ENCODE assay signal across 8 mouse cellular contexts in the genomic region with DNA sequence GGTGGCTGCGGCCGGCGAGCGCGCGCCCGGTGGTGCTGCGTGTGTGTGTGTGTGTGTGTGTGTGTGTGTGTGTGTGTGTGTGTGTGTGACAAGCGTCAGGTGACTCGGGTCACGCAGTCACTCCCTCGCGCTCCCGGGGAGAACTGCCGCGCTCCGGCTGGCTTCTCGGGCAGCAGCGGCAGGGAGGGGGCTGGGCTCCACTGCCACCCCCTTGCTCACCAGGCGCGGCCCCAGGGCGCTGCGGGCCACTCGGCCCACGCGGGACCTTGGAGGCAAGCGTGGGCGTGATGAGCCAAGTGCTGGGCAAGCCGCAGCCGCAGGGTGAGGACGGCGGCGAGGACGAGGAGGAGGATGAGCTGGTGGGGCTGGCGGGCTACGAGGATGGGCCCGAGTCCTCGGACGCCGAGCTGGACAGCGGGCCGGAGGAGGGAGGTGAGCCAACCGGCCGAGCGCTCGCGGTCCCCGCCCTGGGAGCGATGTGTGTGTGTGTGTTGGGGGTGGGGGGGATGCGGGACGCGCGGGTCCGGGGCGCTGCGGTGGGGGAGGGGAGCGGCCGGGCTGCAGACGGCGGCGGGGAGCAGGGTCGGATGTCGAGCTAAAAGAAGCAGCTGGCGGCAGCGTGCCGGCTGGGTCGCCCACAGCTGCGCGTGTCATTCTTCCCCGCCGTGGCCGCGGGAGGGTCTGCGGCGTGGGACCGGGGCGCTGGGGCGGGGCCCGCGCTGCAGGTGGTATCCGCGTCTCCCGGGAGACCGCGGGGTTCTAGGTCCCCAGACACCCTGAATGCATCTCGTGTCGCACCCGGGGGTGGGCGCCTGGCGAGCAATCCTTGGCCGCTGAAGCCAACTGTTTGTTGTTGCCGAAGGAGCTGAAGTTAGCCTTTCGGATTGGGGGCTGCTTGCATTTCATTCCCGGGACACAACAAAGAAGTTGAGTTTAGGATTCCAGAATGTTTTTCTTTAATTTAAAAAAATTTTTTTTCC. TPM values are rescaled to one million over a fixed set of nuclear protein-coding genes. Genes with fewer than 3 reads are reported as not detected.
A peak's percentile ranks its signal among the peaks of the same experiment; 100 is the strongest.
DNase-seq lines count a peak whose midpoint lies in the region; ATAC-seq and TF ChIP-seq lines count a peak whose summit lies in the region.

No protein-coding gene starts in this region.

- no peak for TF ChIP-seq EP300 in CH12.LX (IDR thresholded peaks at IDR 0.05; ENCODE audit: low read length)
- no peak for TF ChIP-seq EP300 in liver, postnatal 0 days (IDR thresholded peaks at IDR 0.05; ENCODE audit: low read depth)

- no peak overlapping the region for H3K27ac ChIP-seq in CH12.LX (ENCODE audit: insufficient read depth, low read depth)
- peak overlapping the region; percentile 85 for H3K27ac ChIP-seq in forebrain, embryonic 15.5 days (replicated peaks)
- 0 out of 2 replicates have a peak overlapping the region, but pooled peaks have one; percentile 45 for H3K27ac ChIP-seq in liver, postnatal 0 days (ENCODE audit: low read depth)
- H3K27ac ChIP-seq in neural tube, embryonic 15.5 days (replicated peaks) = peak overlapping the region; percentile 92

- no peaks in the 10 kb centered on the region for H3K36me3 ChIP-seq in CH12.LX (replicated peaks in 1 of 2; ENCODE audit: control insufficient read depth in 1 of 2, insufficient read depth in 1 of 2, low read length in 1 of 2)
- H3K36me3 ChIP-seq in forebrain, embryonic 15.5 days = no peaks in the 10 kb centered on the region
- no peaks in the 10 kb centered on the region for H3K36me3 ChIP-seq in liver, postnatal 0 days (replicated peaks; ENCODE audit: insufficient read depth, low read length)
- H3K36me3 ChIP-seq in neural tube, embryonic 15.5 days = no peaks in the 10 kb centered on the region

- in situ Hi-C loops in CH12.LX (cut with MboI; ENCODE audit: low pct_ligation_motif_present, low pct_unique_long_range_greater_than_20kb, low sequenced_read_pairs) = loop anchor here (25.0 kb wide), 1 partner anchor 371 kb away; a partner anchor contains a TSS

- peak overlapping the region; percentile 82 for H3K4me2 ChIP-seq in CH12.LX (ENCODE audit: insufficient read depth, low read depth, poor library complexity, severe bottlenecking)
- peak overlapping the region; percentile 97 for H3K4me2 ChIP-seq in forebrain, embryonic 15.5 days (replicated peaks)
- H3K4me2 ChIP-seq in liver, postnatal 0 days (ENCODE audit: low read depth, low read length) = peak overlapping the region; percentile 99
- peak overlapping the region; percentile 92 for H3K4me2 ChIP-seq in neural tube, embryonic 15.5 days

- ATAC-seq in cerebellum, adult (ENCODE audit: insufficient number of reproducible peaks, low FRiP score, low TSS enrichment) = peak; percentile 53
- peak; percentile 53 for ATAC-seq in forebrain, embryonic 15.5 days (replicated peaks)
- peak; percentile 14 for ATAC-seq in liver, postnatal 0 days
- ATAC-seq in neural tube, embryonic 15.5 days (ENCODE audit: low FRiP score) = peak; percentile 81

- peaks cover 2% of the 10 kb centered on the region for H3K9me3 ChIP-seq in CH12.LX (replicated peaks; ENCODE audit: low read length)
- no peaks in the 10 kb centered on the region for H3K9me3 ChIP-seq in forebrain, embryonic 15.5 days
- H3K9me3 ChIP-seq in liver, postnatal 0 days (ENCODE audit: low read length) = peaks cover under 1% of the 10 kb centered on the region; the same call in 1 of the 2 replicates
- H3K9me3 ChIP-seq in neural tube, embryonic 15.5 days (replicated peaks) = no peaks in the 10 kb centered on the region

- TF ChIP-seq RAD21 in CH12.LX (IDR thresholded peaks at IDR 0.05; ENCODE audit: low read depth, low read length) = no peak

- H3K79me2 ChIP-seq in CH12.LX (replicated peaks; ENCODE audit: control insufficient read depth, extremely low read depth, insufficient read depth, poor library complexity, severe bottlenecking) = no peaks in the 10 kb centered on the region

- dilution Hi-C loops in CH12.LX (cut with MboI; ENCODE audit: extremely low pct_ligation_motif_present, extremely low pct_unique_long_range_greater_than_20kb, low sequenced_read_pairs) = no loop called here

- intact Hi-C loops in heart, postnatal 10 days (cut with DNase I) = no loop called here

- under 1% methylated on average over 73 of the region's 94 CpGs for WGBS in forebrain, embryonic 15.5 days
- under 1% methylated on average over 77 of the region's 94 CpGs for WGBS in liver, postnatal 0 days (ENCODE audit: insufficient replicate concordance)
- under 1% methylated on average over 74 of the region's 94 CpGs for whole genome bisulfite sequencing in neural tube, embryonic 15.5 days

- peak overlapping the region; percentile 58 to 94 (median 59) for H3K4me3 ChIP-seq in CH12.LX (replicated peaks in 1 of 3; ENCODE audit: low read depth in 2 of 3, low read length in 2 of 3, poor library complexity in 1 of 3)
- peak overlapping the region; percentile 96 for H3K4me3 ChIP-seq in forebrain, embryonic 15.5 days
- H3K4me3 ChIP-seq in liver, postnatal 0 days (ENCODE audit: low read depth, low read length) = peak overlapping the region; percentile 70
- peak overlapping the region; percentile 97 for H3K4me3 ChIP-seq in neural tube, embryonic 15.5 days (replicated peaks)

- DNase-seq in CH12.LX (ENCODE audit: extremely low read depth) = no peak
- DNase-seq in heart, postnatal 10 days = peak; percentile 79 to 81
- DNase-seq in kidney, postnatal 4 days = peak; percentile 75 to 84
- peak; percentile 62 for DNase-seq in liver, postnatal 0 days
- peak; percentile 65 for DNase-seq in testis, postnatal 14 days (ENCODE audit: low spot score)

- no peak for TF ChIP-seq POLR2A in CH12.LX (IDR thresholded peaks at IDR 0.05; ENCODE audit: low read depth, low read length)

- H3K4me1 ChIP-seq in CH12.LX (ENCODE audit: control insufficient read depth in 1 of 2, insufficient read depth in 2 of 2) = no peaks in the 10 kb centered on the region; a peak in 1 of 4 replicates
- H3K4me1 ChIP-seq in forebrain, embryonic 15.5 days = peaks cover 30% of the 10 kb centered on the region
- peaks cover 20% of the 10 kb centered on the region for H3K4me1 ChIP-seq in liver, postnatal 0 days (ENCODE audit: insufficient read depth)
- H3K4me1 ChIP-seq in neural tube, embryonic 15.5 days = peaks cover 31% of the 10 kb centered on the region

- TF ChIP-seq CTCF in CH12.LX (conservative IDR thresholded peaks at IDR 0.05 in 1 of 2, IDR thresholded peaks at IDR 0.05 in 1 of 2; ENCODE audit: low read depth in 2 of 2, low read length in 2 of 2) = no peak
- no peak for TF ChIP-seq CTCF in liver, postnatal 0 days (IDR thresholded peaks at IDR 0.05; ENCODE audit: low read depth)

- H3K9ac ChIP-seq in CH12.LX (ENCODE audit: insufficient read depth, low read depth) = peak overlapping the region; percentile 65
- H3K9ac ChIP-seq in forebrain, embryonic 15.5 days (replicated peaks) = peak overlapping the region; percentile 95
- H3K9ac ChIP-seq in liver, postnatal 0 days (replicated peaks) = peak overlapping the region; percentile 72
- H3K9ac ChIP-seq in neural tube, embryonic 15.5 days (replicated peaks) = peak overlapping the region; percentile 89

- peaks cover 30% of the 10 kb centered on the region for H3K27me3 ChIP-seq in CH12.LX (replicated peaks)
- H3K27me3 ChIP-seq in forebrain, embryonic 15.5 days = no peaks in the 10 kb centered on the region
- peaks cover 34% of the 10 kb centered on the region for H3K27me3 ChIP-seq in liver, postnatal 0 days (ENCODE audit: insufficient read depth, low read length)
- H3K27me3 ChIP-seq in neural tube, embryonic 15.5 days (replicated peaks) = no peaks in the 10 kb centered on the region

TF ChIP-seq in CH12.LX, 34 proteins besides CTCF, POLR2A, EP300 and RAD21:
- no peak for TF ChIP-seq USF1 (IDR thresholded peaks at IDR 0.05; ENCODE audit: low read depth, low read length)
- peak; percentile 60 for TF ChIP-seq BHLHE40 (IDR thresholded peaks at IDR 0.05; ENCODE audit: low read depth, low read length)
- peak; percentile 39; the same call in 1 of the 2 replicates for TF ChIP-seq CHD1 (IDR thresholded peaks at IDR 0.05; ENCODE audit: low read depth, low read length)
- TF ChIP-seq HCFC1 (IDR thresholded peaks at IDR 0.05; ENCODE audit: low read depth, low read length) = no peak
- TF ChIP-seq UBTF (IDR thresholded peaks at IDR 0.05; ENCODE audit: low read depth, low read length) = peak; percentile 64

RNA-seq across cellular contexts. Expression of a gene that starts 0.6 kb away (rescaled TPM):
- total RNA-seq in CH12.LX (2012; rRNA removed) (0.76 and 1.4 TPM in 2 replicates), CH12.LX (2014; rRNA removed) (0.46 and 0.49 TPM in 2 replicates)
- polyA plus RNA-seq in CH12.LX (2012; ENCODE audit: insufficient read length, low read depth) = 0.82 and 1.1 TPM in 2 replicates
- 23.7 and 26.6 TPM in 2 replicates for polyA plus RNA-seq in forebrain, embryonic 15.5 days (2015; fragmentation: Nextera tagmentation; extraction: Ambion mirVana)
- 10 to 100 TPM; 74.1 to 88.3 TPM for total RNA-seq in heart, postnatal 10 days (2021)
- 1.7 and 1.8 TPM in 2 replicates for polyA plus RNA-seq in liver, postnatal 0 days (2015; fragmentation: Nextera tagmentation; extraction: Ambion mirVana)
- 41.2 and 44.6 TPM in 2 replicates for polyA plus RNA-seq in neural tube, embryonic 15.5 days (2015; fragmentation: Nextera tagmentation; extraction: Ambion mirVana)

RNA-seq across cellular contexts. Expression of a gene that starts 32.8 kb away (rescaled TPM):
- total RNA-seq in CH12.LX (2012; rRNA removed) (1.4 and 2.1 TPM in 2 replicates), CH12.LX (2014; rRNA removed) (1.3 TPM in 2 replicates)
- 1.5 and 1.6 TPM in 2 replicates for polyA plus RNA-seq in CH12.LX (2012; ENCODE audit: insufficient read length, low read depth)
- polyA plus RNA-seq in forebrain, embryonic 15.5 days (2015; fragmentation: Nextera tagmentation; extraction: Ambion mirVana) = 35.9 and 36.0 TPM in 2 replicates
- total RNA-seq in heart, postnatal 10 days (2021) = 1 to 10 TPM; 3.5 to 6.3 TPM
- 0.36 and 0.54 TPM in 2 replicates for polyA plus RNA-seq in liver, postnatal 0 days (2015; fragmentation: Nextera tagmentation; extraction: Ambion mirVana)
- polyA plus RNA-seq in neural tube, embryonic 15.5 days (2015; fragmentation: Nextera tagmentation; extraction: Ambion mirVana) = 21.0 and 23.7 TPM in 2 replicates

RNA-seq across cellular contexts. Expression of a gene that starts 47.8 kb away (rescaled TPM):
- total RNA-seq in CH12.LX (2012; rRNA removed) = 64.3 and 70.0 TPM in 2 replicates
- total RNA-seq in CH12.LX (2014; rRNA removed) = 122 and 131 TPM in 2 replicates
- polyA plus RNA-seq in CH12.LX (2012; ENCODE audit: insufficient read length, low read depth) = 93.0 and 103 TPM in 2 replicates
- 46.0 and 49.2 TPM in 2 replicates for polyA plus RNA-seq in forebrain, embryonic 15.5 days (2015; fragmentation: Nextera tagmentation; extraction: Ambion mirVana)
- total RNA-seq in heart, postnatal 10 days (2021) = 10 to 100 TPM; 48.2 to 57.3 TPM
- 22.4 and 23.2 TPM in 2 replicates for polyA plus RNA-seq in liver, postnatal 0 days (2015; fragmentation: Nextera tagmentation; extraction: Ambion mirVana)
- polyA plus RNA-seq in neural tube, embryonic 15.5 days (2015; fragmentation: Nextera tagmentation; extraction: Ambion mirVana) = 71.9 and 77.3 TPM in 2 replicates

Comparison
In these comparisons a context has a peak if more than half of its experiments do, and no peak if none do; other contexts are left out.
1. ATAC-seq: peak in every context shown above with its lines; median percentile 81 in neural tube, embryonic 15.5 days; 53 in cerebellum, adult; 53 in forebrain, embryonic 15.5 days; 14 in liver, postnatal 0 days.